Comparison of ENCODE assay signal across 25 mouse cellular contexts in the genomic region with DNA sequence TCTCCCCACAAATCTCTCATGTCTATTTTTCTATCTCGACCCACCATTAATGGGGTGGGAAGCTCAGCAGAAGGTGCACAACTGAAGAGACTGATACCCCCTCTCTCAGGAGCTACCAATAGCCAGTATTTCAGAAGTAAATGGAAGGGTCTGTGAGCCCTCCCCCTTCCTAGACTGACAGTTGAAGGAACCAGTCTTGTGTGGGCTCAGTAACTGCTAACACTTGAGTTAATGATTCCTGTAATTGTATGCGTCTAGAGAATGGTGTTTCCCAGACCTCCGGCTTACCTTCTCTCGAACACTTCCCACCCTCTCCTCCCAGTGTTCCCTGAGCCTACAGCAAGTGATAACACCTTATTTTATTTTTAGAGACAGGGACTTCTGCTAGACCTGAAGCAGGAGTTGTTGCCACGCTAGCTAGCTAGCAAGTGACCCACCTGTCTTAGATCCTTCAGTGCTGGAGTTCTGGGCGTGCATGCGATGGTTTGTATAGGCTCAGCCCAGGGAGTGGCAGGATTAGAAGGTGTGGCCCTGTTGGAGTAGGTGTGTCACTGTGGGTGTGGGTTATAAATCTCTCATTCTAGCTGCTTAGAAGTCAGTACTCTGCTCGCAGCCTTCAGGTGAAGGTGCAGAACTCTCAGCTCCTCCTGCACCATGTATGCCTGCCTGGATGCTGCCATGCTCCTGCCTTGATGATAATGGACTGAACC. TPM values are rescaled to one million over a fixed set of nuclear protein-coding genes. Genes with fewer than 3 reads are reported as not detected.
DNase-seq lines count a peak whose midpoint lies in the region; ATAC-seq and TF ChIP-seq lines count a peak whose summit lies in the region.
"Had no signal": no experiment of that assay in that cellular context is flagged by ENCODE, and none has a peak within 500 bp of the region (broad histone marks: within the 10 kb centered on the region; RNA-seq: fewer than 3 reads in every experiment).

No protein-coding gene starts in this region.

- H3K9ac ChIP-seq in intestine, embryonic 14.5 days (ENCODE audit: low read length), result no peak overlapping the region
- H3K9ac ChIP-seq in intestine, postnatal 0 days (ENCODE audit: low read depth, low read length), result no peak overlapping the region
- H3K9ac ChIP-seq in hindbrain, embryonic 14.5 days, result no peak overlapping the region
- no peak overlapping the region for H3K9ac ChIP-seq in stomach, embryonic 15.5 days
- H3K9ac ChIP-seq: forebrain, embryonic 15.5 days; liver, embryonic 13.5 days had no signal

- H3K4me1 ChIP-seq in intestine, embryonic 14.5 days (replicated peaks; ENCODE audit: control insufficient read depth, insufficient read depth, low read length), result peaks cover 9% of the 10 kb centered on the region
- H3K4me1 ChIP-seq in intestine, postnatal 0 days (replicated peaks; ENCODE audit: control insufficient read depth, insufficient read depth, low read length), result no peaks in the 10 kb centered on the region
- H3K4me1 ChIP-seq in hindbrain, embryonic 14.5 days (replicated peaks; ENCODE audit: control insufficient read depth, insufficient read depth, low read length), result peaks cover 22% of the 10 kb centered on the region
- no peaks in the 10 kb centered on the region for H3K4me1 ChIP-seq in stomach, embryonic 15.5 days
- H3K4me1 ChIP-seq: liver, embryonic 13.5 days had no signal

- no peaks in the 10 kb centered on the region for H3K9me3 ChIP-seq in intestine, embryonic 14.5 days (ENCODE audit: control insufficient read depth, low read length)
- H3K9me3 ChIP-seq in intestine, postnatal 0 days (ENCODE audit: control insufficient read depth), result no peaks in the 10 kb centered on the region
- no peaks in the 10 kb centered on the region for H3K9me3 ChIP-seq in hindbrain, embryonic 14.5 days (ENCODE audit: control insufficient read depth, low read length)
- no peaks in the 10 kb centered on the region for H3K9me3 ChIP-seq in stomach, embryonic 15.5 days
- H3K9me3 ChIP-seq: embryonic facial prominence, embryonic 10.5 days; forebrain, embryonic 15.5 days; G1E; liver, embryonic 13.5 days; midbrain, embryonic 13.5 days had no signal

- no peaks in the 10 kb centered on the region for H3K36me3 ChIP-seq in intestine, embryonic 14.5 days (ENCODE audit: control insufficient read depth, insufficient read depth, low read length)
- H3K36me3 ChIP-seq in intestine, postnatal 0 days (ENCODE audit: control insufficient read depth, insufficient read depth), result no peaks in the 10 kb centered on the region
- no peaks in the 10 kb centered on the region for H3K36me3 ChIP-seq in hindbrain, embryonic 14.5 days (replicated peaks; ENCODE audit: control insufficient read depth, insufficient read depth)
- no peaks in the 10 kb centered on the region for H3K36me3 ChIP-seq in stomach, embryonic 15.5 days
- H3K36me3 ChIP-seq: embryonic facial prominence, embryonic 10.5 days; forebrain, embryonic 15.5 days; G1E; liver, embryonic 13.5 days; midbrain, embryonic 13.5 days had no signal

- no peak overlapping the region for H3K4me3 ChIP-seq in intestine, embryonic 14.5 days (ENCODE audit: low read depth, low read length)
- no peak overlapping the region for H3K4me3 ChIP-seq in intestine, postnatal 0 days (ENCODE audit: low read depth, low read length)
- no peak overlapping the region for H3K4me3 ChIP-seq in hindbrain, embryonic 14.5 days (replicated peaks; ENCODE audit: low read length)
- H3K4me3 ChIP-seq in stomach, embryonic 15.5 days (replicated peaks), result no peak overlapping the region
- H3K4me3 ChIP-seq: embryonic facial prominence, embryonic 10.5 days; forebrain, embryonic 15.5 days; left cerebral cortex, adult 2 months; liver, embryonic 13.5 days; megakaryocyte, embryonic 14.5 days; midbrain, embryonic 13.5 days had no signal

- no peak overlapping the region for H3K27ac ChIP-seq in intestine, embryonic 14.5 days (ENCODE audit: low read depth)
- H3K27ac ChIP-seq in intestine, postnatal 0 days (ENCODE audit: low read depth, low read length), result no peak overlapping the region
- peak overlapping the region; percentile 78 for H3K27ac ChIP-seq in hindbrain, embryonic 14.5 days
- no peak overlapping the region for H3K27ac ChIP-seq in stomach, embryonic 15.5 days
- H3K27ac ChIP-seq: embryonic facial prominence, embryonic 10.5 days; forebrain, embryonic 15.5 days; left cerebral cortex, adult 2 months; liver, embryonic 13.5 days had no signal

- no peak for DNase-seq in intestine, embryonic 14.5 days (ENCODE audit: low spot score)
- peak; percentile 11 for DNase-seq in kidney, postnatal 10 days
- DNase-seq in kidney, adult 9 months, result no peak
- DNase-seq in hindbrain, embryonic 14.5 days (ENCODE audit: low spot score), result no peak
- no peak for DNase-seq in lung, postnatal 4 days
- DNase-seq: adrenal gland, adult 2 months; cerebellum, adult 11-12 months; cerebellum, postnatal 10 days; liver, embryonic 13.5 days; lung, adult 2 months; lung, postnatal 14 days; right cerebral cortex, postnatal 25 days; spleen, adult 18-20 months; thymus, postnatal 14 days had no signal

- 66% methylated on average over 8 of the region's 8 CpGs for WGBS in intestine, embryonic 14.5 days
- WGBS in intestine, postnatal 0 days, result 46% methylated on average over 8 of the region's 8 CpGs
- WGBS in hindbrain, embryonic 14.5 days, result 78% methylated on average over 8 of the region's 8 CpGs
- 64% methylated on average over 8 of the region's 8 CpGs for WGBS in stomach, embryonic 15.5 days

- H3K4me2 ChIP-seq in intestine, embryonic 14.5 days (ENCODE audit: low read length), result no peak overlapping the region
- H3K4me2 ChIP-seq in intestine, postnatal 0 days (replicated peaks; ENCODE audit: low read depth), result no peak overlapping the region
- no peak overlapping the region for H3K4me2 ChIP-seq in hindbrain, embryonic 14.5 days (replicated peaks)
- no peak overlapping the region for H3K4me2 ChIP-seq in stomach, embryonic 15.5 days
- H3K4me2 ChIP-seq: forebrain, embryonic 15.5 days; heart, embryonic 11.5 days; liver, embryonic 13.5 days had no signal

- H3K27me3 ChIP-seq in intestine, embryonic 14.5 days (replicated peaks; ENCODE audit: control insufficient read depth, insufficient read depth, low read length), result no peaks in the 10 kb centered on the region
- H3K27me3 ChIP-seq in intestine, postnatal 0 days (replicated peaks; ENCODE audit: control insufficient read depth, insufficient read depth, low read length), result no peaks in the 10 kb centered on the region
- H3K27me3 ChIP-seq in hindbrain, embryonic 14.5 days (ENCODE audit: control insufficient read depth, insufficient read depth, low read length), result no peaks in the 10 kb centered on the region
- H3K27me3 ChIP-seq in stomach, embryonic 15.5 days (replicated peaks), result no peaks in the 10 kb centered on the region
- H3K27me3 ChIP-seq: forebrain, embryonic 15.5 days; liver, embryonic 13.5 days; Patski had no signal

- no peak for TF ChIP-seq CTCF in intestine, postnatal 0 days (IDR thresholded peaks at IDR 0.05; ENCODE audit: low read depth)

- 0 out of 2 replicates have a peak, but pooled peaks have one; percentile 54 for ATAC-seq in intestine, embryonic 14.5 days (replicated peaks; ENCODE audit: low FRiP score, low TSS enrichment, low read depth)
- no peak for ATAC-seq in intestine, postnatal 0 days
- peak; percentile 12; the same call in 1 of the 2 replicates for ATAC-seq in hindbrain, embryonic 14.5 days (ENCODE audit: low FRiP score)
- ATAC-seq in stomach, embryonic 15.5 days (ENCODE audit: insufficient read depth, low FRiP score, low read depth), result 0 out of 2 replicates have a peak, but pooled peaks have one; percentile 29
- ATAC-seq: forebrain, embryonic 15.5 days; midbrain, embryonic 13.5 days; Patski had no signal

RNA-seq across cellular contexts. Expression of a gene that starts 29.8 kb away (rescaled TPM):
- not detected in 2 replicates for polyA plus RNA-seq in intestine, embryonic 14.5 days (2014; fragmentation: Nextera tagmentation; extraction: Ambion mirVana)
- polyA plus RNA-seq in intestine, postnatal 0 days (2015; fragmentation: Nextera tagmentation; extraction: Ambion mirVana), result not detected in 2 replicates
- polyA plus RNA-seq in hindbrain, embryonic 14.5 days (2014; fragmentation: Nextera tagmentation; extraction: Ambion mirVana), result 11.8 and 14.2 TPM in 2 replicates
- polyA plus RNA-seq in stomach, embryonic 15.5 days (2015; fragmentation: Nextera tagmentation; extraction: Ambion mirVana), result 0.01 TPM in 1 of 2 replicates, not detected in the other
- polyA plus RNA-seq: forebrain, embryonic 15.5 days; G1E; heart, embryonic 11.5 days; heart, postnatal 0 days; liver, embryonic 13.5 days; lung, adult 2 months had no signal

Comparison
In these comparisons a context has a peak if more than half of its experiments do, and no peak if none do; other contexts are left out.
1. RNA of a gene that starts 29.8 kb away (polyA plus RNA-seq): 11.8 to 14.2 TPM in hindbrain, embryonic 14.5 days; 0.01 TPM in stomach, embryonic 15.5 days, not detected in intestine, embryonic 14.5 days and not detected in intestine, postnatal 0 days; every median in the first group is over 10 times any median in the second.